Mouse (Mus musculus) erythroblast, embryonic 14.5 days (primary cell): ENCODE measurements around the gene Mrpl45.

Experiments used
- GATA1 ChIP-seq: IDR thresholded peaks from 2 replicates; pipeline ENCODE4 v1.6.1; 2012; ENCODE audit warnings: low read length, inconsistent platforms, mixed read lengths
- TAL1 ChIP-seq: IDR thresholded peaks from 3 replicates; pipeline ENCODE4 v1.6.1; 2012; ENCODE audit warnings: low read length, inconsistent platforms, mixed read lengths

- TF ChIP-seq GATA1, result no peak
- TF ChIP-seq TAL1, result no peak
Observed at GRCm38 (mm10) chr11:97347291-97347690, 31.8 kb downstream of the Mrpl45 start.
